In the genomic region with DNA sequence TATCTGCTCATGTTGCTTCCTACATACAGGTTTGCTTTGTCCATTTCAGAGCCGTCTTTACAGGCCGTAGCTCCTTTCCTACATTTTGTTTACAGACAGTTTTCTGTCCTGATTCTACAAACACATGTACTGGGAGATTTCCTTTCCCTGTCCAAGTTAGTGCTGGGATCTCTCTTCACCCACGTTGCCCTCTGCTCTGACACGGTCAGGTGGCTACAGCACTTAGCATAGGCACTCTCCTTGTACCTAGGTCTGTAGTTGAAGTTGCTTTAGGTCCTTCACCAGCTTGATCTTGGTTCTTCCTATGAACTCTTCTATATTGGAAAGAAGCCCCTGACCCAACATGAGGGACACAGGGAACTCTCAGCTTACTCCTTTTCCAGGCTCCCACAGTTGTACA, we compare ENCODE assay signal across 17 mouse cellular contexts.
"Had no signal": no experiment of that assay in that cellular context is flagged by ENCODE, and none has a peak within 500 bp of the region (broad histone marks: within the 10 kb centered on the region; RNA-seq: fewer than 3 reads in every experiment).

No protein-coding gene starts in this region.

- H3K27me3 ChIP-seq: midbrain, embryonic 13.5 days; midbrain, embryonic 15.5 days; neural tube, embryonic 13.5 days; neural tube, embryonic 15.5 days had no signal

- H3K9ac ChIP-seq: lung, embryonic 14.5 days; midbrain, embryonic 13.5 days; midbrain, embryonic 15.5 days; neural tube, embryonic 13.5 days; neural tube, embryonic 15.5 days had no signal

- ATAC-seq: midbrain, embryonic 13.5 days; midbrain, embryonic 15.5 days had no signal

- H3K9me3 ChIP-seq: midbrain, embryonic 10.5 days; midbrain, embryonic 13.5 days; midbrain, embryonic 15.5 days; neural tube, embryonic 13.5 days; neural tube, embryonic 15.5 days had no signal

- H3K4me3 ChIP-seq: midbrain, embryonic 10.5 days; midbrain, embryonic 13.5 days; midbrain, embryonic 15.5 days; myocyte; neural tube, embryonic 13.5 days; neural tube, embryonic 15.5 days had no signal

- H3K27ac ChIP-seq: midbrain, embryonic 10.5 days; midbrain, embryonic 13.5 days; midbrain, embryonic 15.5 days; neural tube, embryonic 13.5 days; neural tube, embryonic 15.5 days had no signal

- DNase-seq: lung, adult 18-20 months; lung, embryonic 14.5 days; lung, postnatal 10 days; lung, postnatal 4 days; retina, postnatal 1 day; right cerebral cortex, postnatal 25 days; right cerebral cortex, postnatal 4 days; spleen, adult 18-20 months; thymus, adult 18-20 months; thymus, postnatal 14 days; thymus, postnatal 36 days had no signal

- H3K4me2 ChIP-seq: lung, embryonic 14.5 days; midbrain, embryonic 13.5 days; midbrain, embryonic 15.5 days; neural tube, embryonic 13.5 days; neural tube, embryonic 15.5 days had no signal

- H3K4me1 ChIP-seq: midbrain, embryonic 15.5 days; neural tube, embryonic 15.5 days had no signal

- H3K36me3 ChIP-seq: midbrain, embryonic 15.5 days had no signal
